Mouse (Mus musculus) natural killer cell, adult 2 months (primary cell): ENCODE measurements around the gene Pde4d.

ENCODE experiments used
- DNase-seq, 2 experiments: peaks; one replicate each; pipeline ENCODE4 v3.0.0; 2022; ENCODE audit warnings: low spot score in 2 of 2

Pde4d gene

DNA sequence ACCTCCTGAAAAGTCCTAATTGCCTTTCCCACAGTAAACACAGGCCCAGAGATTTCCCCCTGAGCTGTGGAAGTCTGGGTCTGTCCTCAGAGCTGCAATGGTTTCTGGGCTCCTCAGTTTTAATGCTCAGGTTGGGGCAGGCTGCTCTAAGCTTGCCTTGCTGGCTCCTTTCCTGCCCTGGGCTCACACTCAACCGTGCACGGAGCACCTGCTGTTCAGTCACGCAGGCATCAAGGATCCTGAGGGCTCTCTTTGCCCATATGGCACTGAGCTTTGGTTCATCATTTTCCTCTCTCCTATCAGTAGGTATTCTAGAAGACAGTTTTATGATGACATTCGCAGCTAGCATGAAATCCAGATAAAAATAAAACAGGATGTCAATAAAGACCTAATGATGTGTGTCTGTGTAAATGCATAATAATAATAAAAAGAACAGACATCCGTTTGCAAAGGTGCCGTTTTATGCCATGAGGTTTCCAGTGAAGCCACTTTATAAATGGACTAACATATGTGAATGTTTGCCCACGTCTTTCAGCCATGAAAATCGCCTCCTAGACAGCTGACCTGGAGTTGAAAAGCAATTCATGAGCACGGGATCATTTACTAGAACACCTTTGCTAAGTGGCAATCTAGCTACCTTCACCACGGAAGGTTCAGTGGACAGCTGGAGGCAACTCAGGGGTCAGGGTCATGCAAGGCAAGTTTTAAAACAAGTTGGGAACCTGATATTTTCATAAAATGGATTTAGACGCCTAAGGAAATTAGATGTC, 726.3 kb downstream of the Pde4d start:
- no peak for DNase-seq

DNA sequence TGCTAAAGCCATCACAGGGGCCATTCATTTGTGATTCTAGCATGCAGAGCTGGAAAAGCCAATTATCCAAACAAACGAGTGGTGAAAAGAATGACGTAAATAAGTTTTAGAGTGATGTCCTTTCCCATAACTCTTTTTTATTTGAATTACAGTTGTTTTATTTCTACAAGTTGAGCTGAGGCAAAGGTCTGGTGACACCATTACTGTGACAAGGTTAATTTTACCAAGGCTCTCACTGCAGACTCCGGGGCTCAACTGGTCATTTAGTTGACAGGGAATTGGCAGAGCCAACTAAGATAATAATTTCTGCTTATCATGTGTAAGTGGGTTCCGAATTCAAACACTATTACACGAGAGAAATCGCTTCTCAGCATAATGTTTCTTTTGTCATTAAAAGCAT, 731.6 kb downstream of the Pde4d start:
- DNase-seq: no peak

DNA sequence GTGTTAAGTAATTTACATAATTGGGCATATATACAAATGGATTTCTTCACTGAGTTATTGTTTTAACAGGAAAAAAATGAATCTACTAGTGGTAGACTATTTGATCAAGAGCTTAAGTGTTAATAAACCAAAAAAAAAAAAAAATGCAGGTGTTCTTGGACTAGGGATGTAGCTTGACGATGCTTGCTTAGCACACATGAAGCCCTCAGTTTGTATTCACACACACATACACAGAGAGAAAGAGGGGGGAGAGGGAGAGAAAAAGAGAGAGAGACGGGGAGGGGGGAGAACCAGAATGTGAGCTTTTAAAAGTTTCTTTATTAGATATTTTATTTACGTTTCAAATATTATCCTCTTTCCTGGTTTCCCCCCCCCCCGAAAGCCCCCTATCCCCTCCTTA, 740.9 kb downstream of the Pde4d start:
- DNase-seq: no peak

DNA sequence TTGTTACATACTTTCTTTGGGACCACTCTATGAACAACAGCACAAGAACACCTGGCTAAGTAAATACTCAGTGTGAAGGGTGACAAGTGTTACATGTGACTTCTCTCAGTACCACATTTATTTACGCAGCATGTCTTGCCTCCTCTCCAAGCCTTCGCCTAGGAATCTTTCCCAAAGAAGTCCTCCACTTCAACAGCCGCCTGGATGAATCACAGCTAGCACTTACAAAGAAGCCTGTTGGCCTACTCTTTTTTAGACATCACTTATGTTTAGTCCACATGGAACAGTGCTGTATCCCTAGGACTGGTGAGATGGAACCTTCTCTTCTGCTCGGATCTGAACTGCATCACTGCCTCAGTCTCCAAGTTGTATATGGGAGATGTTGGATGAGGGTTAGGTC, 741.4 kb downstream of the Pde4d start:
- DNase-seq: no peak

DNA sequence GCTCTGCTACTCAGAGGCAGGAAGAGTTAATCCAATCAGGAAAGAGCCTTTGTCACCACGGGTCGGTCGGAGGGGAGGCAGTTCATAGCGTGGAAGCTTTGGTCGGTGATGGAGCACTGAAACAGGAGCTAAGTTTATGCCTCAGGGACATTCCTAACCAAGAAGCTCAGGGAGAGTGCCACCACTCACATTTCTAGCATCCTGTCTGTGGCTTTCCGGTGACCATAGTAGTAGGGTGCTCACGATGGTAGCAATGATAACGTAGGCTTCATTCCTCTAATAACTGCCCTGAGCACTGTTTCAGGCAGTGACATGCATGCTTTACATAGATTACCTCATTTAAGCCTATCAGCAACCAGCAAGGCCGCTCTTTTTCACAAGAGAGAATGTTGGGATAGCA, 755.8 kb downstream of the Pde4d start:
- no peak for DNase-seq

DNA sequence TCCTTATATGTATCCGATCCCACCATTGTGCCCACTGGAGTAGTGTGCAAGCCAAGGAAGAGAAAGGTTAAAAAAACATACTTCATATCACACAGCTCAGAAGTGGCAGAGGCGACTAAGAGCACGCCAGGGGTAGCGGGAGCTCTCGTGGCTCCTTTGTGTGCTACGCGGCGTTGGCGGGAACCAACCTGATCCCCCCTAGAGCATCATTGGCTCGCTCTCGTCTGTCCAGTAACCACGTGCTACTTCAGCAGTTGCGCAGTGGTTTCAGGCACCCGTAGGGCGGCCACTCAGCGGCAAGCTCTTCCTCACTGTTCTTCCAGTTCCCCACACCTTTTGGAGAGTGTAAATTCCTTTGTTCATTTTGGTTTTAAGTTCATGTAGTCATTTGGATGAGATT, 758.9 kb downstream of the Pde4d start:
- no peak for DNase-seq

DNA sequence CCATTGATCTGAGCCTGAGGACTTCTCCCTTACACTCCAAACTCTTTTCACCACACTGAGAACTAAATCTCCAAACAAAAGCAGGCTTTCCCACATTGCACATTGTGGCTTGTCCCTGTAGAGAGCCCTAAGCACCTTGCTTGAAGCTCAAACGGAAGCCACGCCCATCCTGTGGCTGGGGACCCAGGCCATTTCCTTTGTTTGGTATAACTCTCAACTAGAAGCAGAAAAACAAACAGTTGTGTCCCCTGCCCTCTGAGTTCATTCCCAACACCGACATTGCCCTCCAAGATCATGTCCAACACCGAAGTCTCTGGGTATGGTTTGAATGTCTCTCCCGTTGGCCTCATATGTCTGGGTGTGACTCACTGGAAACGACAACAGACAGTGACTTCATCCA, 759.7 kb downstream of the Pde4d start:
- no peak for DNase-seq

DNA sequence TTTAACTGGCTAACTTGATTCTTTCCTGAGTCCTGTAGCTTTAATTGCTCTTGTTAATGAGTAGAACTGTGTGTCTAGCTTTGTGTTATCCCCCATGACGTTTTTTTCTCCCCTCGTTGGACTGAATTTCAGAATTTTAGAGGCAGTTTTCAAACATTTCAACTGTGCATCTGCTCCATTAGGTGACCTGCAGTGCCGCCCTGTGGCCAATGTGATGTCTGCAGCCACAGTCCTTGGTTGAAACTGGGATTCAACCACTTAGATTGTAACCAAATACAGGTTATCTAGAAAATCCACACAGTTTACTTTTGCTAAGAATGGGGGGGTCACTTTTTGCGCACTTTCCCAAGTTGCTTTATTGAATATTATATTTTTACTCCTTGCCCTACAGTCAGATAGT, 760.7 kb downstream of the Pde4d start:
- peak; percentile 60 to 73 for DNase-seq

DNA sequence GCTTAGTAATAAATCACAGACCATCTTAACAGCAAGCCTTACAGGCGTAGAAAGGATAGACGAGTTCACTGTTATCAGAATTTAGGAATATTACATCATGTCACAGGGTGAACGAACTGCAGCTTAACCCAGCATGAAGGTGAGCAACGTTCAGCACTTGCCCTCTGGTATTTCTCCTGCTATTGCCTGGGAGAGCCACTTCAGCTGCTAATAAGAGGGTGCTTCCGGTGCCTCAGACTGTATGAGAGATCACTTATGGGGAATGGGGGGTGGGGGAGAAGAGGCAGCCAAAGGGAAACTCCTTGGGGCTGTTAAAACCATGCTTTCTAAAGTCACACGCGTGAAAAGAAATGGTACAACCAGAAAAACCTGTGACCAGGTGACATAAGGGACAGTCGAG, 761.7 kb downstream of the Pde4d start:
- DNase-seq: no peak

DNA sequence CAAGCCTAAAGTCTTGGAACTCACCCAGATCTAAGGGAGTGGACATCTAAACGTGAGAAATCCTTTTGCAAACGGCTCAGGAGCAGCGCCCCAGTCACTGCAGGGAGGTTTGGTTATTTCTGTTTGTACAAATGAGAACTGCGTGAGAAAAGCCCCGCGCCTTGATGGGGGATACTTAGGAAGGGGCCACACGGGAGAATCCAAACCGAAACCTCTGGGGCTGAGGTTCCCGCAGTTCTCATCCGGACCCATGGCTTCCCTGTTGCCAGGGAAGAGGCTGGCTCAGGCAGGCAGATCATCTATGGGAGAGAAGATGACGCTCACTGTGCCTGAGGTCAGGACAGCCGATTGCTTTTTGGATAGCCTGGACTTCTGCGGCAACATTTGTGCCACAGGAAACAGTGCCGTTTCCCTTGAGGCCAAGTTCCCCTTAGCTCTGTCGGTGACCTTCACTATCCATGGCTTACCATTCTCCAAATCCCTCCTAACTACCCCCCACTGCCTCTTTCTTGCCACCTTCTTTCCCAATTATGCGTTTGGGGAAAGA, 762.3 kb downstream of the Pde4d start:
- no peak for DNase-seq

DNA sequence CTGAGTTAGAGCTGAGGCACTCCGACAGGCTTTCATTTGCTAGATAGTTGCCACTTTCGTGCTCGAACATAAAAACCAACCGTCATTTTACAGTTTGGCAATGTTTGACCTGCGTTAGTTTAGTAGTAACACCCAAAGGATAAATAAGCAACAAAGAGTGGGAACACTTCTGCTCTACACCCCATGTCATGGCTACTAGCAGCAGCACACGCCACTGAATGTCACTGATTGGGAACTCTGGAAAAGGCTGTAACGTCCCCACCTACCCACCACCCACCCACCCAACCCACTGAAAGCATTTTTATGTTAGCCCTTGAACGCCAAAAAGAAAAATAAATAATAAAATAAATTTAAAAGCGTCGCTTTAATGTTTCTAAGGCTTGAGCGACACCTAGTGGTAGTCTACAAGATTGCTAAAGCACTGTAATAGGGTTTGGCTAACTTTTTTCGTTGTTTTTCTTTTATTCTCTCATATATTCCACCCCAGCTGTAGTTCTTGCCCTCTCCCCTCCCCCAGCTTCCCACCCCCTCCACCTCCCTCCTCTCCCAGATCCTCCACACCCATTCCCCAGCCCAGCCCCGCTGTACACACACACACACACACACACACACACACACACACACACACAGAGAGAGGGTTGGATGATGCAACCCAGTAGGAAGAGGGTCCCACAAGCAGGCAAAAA, 763.2 kb downstream of the Pde4d start:
- DNase-seq: no peak

DNA sequence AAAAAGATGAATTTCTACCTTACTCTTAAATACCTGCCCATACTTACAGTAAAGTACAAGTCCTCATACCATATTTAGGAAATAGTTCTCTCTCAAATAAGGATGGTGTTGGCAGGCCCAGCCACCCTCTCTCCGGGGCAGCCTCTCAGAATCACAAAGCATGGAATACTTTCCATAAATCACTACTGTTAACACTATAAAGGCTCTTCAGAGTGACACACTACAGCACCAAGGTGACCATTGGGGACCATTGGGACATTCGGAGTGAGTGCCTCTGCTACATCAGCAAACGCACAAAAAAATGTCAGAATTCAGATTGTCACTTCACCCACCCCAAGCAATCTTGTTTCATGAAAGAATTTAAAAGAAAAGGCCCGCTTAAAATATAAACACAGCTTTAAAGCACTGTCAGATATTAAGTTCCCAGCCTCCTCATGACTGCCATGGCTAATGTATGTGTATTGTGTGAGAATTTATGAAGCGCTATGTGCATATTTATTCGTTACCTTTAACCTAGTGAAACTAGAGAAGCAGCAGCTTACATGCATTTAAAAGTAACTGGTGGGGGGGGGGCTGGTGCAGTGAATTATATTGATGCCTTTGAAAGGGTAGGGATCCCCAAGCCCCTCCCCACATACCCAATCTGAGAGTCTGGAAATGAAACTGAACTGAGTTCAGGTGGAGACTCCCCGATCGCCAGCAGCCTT, 769.4 kb downstream of the Pde4d start:
- DNase-seq: no peak

DNA sequence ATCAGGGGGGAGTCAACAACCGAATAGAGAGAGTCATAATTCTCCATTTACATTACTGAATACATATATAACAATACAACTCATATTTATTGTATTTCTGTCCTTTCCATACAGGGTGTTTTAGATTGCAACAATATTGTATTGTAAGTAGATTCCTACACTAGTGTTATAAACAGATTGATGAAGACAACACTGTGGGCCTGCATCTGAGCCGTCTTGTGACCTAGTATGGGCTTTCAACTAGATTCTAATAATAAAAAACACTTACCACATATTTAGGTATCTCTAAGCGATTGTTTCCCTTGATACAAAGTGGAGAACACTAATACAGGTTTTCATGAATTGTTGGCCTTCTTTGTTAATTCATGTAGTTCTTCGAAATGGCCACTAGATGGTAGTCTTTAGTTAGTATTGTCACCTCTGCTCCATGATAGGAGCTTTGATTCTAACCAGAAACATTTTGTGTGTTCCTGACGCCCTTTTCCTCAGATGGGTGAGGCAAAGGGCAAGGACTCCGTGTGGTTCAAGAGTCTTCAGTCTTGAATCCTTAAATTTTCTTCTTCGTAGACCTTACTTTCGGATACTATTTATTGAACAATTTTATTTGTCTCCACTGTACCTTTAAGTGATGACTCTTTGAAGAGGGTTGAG, 779.3 kb downstream of the Pde4d start:
- DNase-seq: peak; percentile 35 to 36

DNA sequence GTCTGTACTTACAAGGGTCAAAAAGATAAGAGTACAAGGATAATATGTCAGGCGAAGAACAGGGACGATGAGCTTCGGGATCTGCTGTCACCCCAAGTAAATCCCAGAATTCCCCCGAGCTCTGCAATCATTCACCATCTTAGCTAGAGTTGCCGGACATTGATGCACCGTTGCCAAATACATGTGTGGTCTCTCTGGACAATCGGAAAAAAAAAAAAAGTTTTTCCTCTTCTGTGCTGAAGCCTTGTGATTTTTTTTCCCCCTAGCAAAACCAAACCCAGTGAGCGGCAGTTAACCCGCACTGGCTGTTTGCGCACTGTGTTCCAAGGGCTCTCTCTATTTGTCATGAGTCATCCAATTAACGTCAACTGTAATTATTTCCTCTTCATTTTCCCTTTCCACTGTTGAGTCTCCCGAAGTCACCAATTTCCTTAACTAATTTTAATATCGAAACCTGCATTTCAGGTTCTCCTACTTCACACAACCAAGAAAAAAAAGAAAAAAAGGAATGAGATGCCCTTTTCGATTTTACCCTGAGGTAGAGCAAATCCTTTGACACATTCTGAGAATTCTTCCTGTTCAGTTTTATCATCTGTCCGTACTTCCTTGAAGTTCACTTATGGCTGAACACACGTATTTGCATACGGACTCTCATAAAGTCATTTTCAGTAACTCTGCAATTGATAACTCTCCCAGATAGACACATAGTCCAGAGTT, 780.0 kb downstream of the Pde4d start:
- DNase-seq: no peak

DNA sequence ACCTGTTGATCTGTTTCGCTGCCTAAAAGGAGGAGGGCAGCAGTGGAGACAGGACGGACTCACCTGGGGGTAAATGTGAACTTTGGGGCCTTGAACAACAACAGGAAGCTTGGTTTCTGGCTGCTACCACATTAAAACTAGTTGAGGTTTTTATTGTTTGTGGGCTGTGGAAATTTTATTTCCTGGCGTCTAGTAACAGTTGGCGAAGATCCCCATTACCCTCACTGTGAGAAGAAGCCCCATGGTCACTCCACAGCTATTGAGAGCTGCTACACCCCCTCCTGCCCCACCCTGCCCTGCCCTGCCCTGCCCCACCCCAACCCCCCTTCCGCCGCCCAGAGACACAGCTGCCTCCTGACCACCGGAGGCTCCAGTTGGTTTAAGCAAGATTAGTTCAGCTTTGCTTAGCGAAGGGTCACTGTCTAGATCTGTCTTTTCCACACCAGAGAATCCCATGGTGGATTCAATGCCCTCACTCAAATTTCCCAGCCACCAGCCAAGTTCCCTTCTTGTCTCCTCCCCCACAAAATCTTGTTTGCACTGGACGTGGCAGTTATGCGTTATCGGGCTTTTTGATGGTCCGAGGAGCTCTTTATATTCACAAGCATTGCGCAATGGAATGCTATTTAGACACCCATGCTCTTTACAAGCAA, 780.7 kb downstream of the Pde4d start:
- DNase-seq: peak; percentile 50 to 58

DNA sequence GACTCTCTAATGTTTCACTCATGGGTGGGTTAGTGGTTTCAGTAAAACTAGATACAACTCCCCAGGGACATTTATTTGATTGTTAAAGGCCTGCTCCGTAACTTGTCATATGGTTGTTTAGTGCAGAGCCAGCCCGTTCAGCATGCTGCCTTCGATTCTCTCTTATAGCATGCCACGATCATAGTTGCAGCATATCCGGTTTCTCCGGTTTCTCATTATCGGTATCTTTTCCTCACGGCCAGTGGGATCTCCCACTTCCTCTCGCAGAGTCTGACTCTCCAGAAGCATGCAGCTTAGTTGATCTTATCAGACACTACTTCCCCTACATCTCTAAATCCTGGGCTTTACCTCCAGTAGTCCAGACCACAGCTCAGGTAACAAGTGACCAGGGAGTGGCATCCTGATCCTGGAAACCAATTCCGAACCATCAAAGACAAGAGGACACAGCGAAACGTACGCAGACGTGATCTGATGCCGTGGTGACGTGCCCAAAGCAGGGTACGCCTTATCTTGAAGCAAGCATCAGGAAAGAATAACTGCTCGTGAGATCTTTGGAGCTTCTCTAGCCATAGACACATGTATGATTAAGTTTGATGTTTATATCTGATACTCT, 782.2 kb downstream of the Pde4d start:
- DNase-seq: no peak

DNA sequence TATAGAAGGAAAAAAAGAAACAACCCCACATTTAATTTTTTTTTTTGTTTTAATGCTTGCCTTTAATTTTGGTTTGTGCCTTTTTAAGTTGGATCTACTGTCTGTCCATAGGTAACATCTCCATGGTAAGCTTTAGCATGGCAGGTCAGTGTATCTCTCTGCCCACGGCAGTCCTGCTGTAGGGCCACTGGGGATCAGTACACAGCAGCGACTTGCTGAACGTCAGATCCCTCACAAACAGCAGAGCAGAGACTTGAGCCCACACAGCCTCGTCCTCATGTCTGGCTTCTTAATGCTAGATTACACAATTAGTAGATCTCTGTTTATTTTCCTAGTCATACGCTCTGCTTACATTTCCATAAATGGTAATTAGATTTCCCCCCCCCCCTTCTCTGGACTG, 782.8 kb downstream of the Pde4d start:
- DNase-seq: no peak

DNA sequence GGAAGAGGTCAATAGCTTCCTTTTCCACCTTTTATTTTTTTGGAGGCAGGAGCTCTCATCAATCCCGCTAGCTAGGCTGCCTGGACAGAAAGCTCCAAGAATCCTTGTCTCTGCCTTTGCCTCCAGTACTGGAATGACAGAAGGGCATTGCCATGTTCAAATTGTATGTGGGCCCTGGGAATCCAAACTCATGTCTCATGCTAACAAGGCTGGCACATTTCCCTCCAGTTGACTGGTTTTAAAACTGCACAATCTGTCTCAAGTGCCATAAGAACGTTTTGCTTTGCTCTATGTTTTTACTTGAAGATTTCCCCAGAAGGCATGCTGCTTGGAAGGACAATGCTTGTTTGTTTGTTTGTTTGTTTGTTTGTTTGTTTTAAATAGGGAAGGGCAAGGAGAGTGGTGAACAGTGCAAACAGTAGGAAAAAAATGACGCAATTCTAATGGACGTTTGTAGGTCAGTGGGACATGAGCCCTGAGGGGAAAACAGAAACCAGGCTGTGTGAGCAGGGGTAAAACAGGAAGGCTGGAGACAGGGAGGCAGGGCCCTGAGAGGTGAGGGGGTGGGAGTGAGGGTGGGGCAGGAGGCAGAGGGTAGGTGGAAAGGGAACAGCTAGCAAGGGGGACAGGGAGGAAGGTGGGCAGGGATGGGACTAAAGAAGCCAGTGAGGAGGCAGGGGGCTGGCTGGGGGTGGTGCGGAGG, 784.3 kb downstream of the Pde4d start:
- DNase-seq: no peak

DNA sequence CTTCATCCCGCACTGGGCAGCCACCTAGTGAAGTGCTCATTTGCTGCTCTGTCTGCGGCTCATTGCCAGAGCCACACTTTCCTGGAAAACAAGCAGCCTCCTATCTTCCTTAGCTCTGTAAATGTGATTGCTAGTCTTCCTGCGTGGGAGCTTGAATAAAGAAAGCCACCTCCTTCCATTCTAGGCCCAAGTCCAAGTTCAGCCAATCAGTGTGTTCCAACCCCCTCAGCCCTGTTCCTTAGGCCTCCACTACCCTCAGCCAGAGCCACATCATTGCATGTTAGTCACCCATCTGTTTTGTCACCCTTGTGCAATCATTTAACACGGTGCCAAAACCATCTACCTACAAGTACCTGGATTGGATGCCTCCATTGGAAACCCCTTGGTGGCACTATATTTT, 786.3 kb downstream of the Pde4d start:
- no peak for DNase-seq

DNA sequence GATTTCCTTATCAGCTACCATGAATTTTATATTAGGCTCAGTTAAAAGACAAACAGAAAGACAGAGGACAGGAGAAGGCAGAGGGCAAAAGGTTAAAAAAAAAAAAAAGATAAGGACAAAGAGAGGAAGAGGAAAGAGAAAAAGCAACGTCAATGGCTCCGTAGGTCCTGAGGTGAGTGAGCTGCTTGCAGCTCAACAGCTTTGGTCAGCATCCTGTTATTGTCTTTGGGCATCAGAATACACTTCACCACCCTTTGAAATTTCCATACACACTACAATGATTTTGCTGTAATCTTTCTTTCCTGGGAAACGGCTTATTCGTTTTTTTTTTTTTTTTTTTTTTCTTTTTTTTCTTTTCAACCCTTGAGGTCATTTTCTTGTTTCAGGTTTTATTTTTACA, 788.9 kb downstream of the Pde4d start:
- no peak for DNase-seq
